Mouse (Mus musculus) hindbrain, embryonic 11.5 days (tissue): ENCODE data around the gene Dgke. TPM values are rescaled to one million over a fixed set of nuclear protein-coding genes. Genes with fewer than 3 reads are reported as not detected.
"Not testable (repeated sequence)": the region's sequence is repeated elsewhere in the genome, so short reads cannot be mapped to it uniquely, and the experiment has no call there.

Experiments used
- ATAC-seq: fragments of 200-750 bp; cut with Nextera tagmentation; 2 replicates; pipeline ENCODE4 v1.8.0; 2017; ENCODE audit warnings: mild to moderate bottlenecking, moderate TSS enrichment, moderate library complexity; ENCODE audit not compliant: low FRiP score
- DNase-seq: peaks from one replicate; pipeline ENCODE4 v3.0.0-alpha.2; 2015; ENCODE audit warnings: low spot score
- H3K27ac ChIP-seq: fragments of 300-500 bp; sonication (generic); 2 replicates; pipeline ENCODE4 v1.5.1; 2014; ENCODE audit warnings: mild to moderate bottlenecking, low read depth, low read length
- H3K27me3 ChIP-seq: fragments of 300-500 bp; sonication (generic); 2 replicates; pipeline ENCODE4 v1.6.1; 2014; ENCODE audit warnings: mild to moderate bottlenecking, low read length, moderate library complexity, mixed read lengths; ENCODE audit not compliant: control insufficient read depth, insufficient read depth
- H3K36me3 ChIP-seq: fragments of 300-500 bp; sonication (generic); 2 replicates; pipeline ENCODE4 v1.6.1; 2014; ENCODE audit warnings: mild to moderate bottlenecking, low read length, moderate library complexity, mixed read lengths; ENCODE audit not compliant: control insufficient read depth, insufficient read depth
- H3K4me1 ChIP-seq: fragments of 300-500 bp; sonication (generic); replicated peaks from 2 replicates; pipeline ENCODE4 v1.6.1; 2014; ENCODE audit warnings: low read length, mixed read lengths; ENCODE audit not compliant: control insufficient read depth, insufficient read depth
- H3K4me2 ChIP-seq: fragments of 300-500 bp; sonication (generic); replicated peaks from 2 replicates; pipeline ENCODE4 v1.6.1; 2014; ENCODE audit warnings: mild to moderate bottlenecking, low read depth, low read length
- H3K4me3 ChIP-seq: fragments of 300-500 bp; sonication (generic); 2 replicates; pipeline ENCODE4 v1.5.1; 2014; ENCODE audit warnings: low read depth, low read length
- H3K9ac ChIP-seq: fragments of 300-500 bp; sonication (generic); 2 replicates; pipeline ENCODE4 v1.6.1; 2014; ENCODE audit warnings: low read depth, low read length
- H3K9me3 ChIP-seq: fragments of 300-500 bp; sonication (generic); 2 replicates; pipeline ENCODE4 v1.6.1; 2016; ENCODE audit warnings: low read length; ENCODE audit not compliant: control insufficient read depth
- WGBS: fragments of 180-500 bp; shearing (Covaris S2); extraction: QIAGEN DNeasy Blood & Tissue Kit; methylation state at CpG from one replicate; pipeline ENCODE4 v1.1.7; 2014; 5-methylcytosine and 5-hydroxymethylcytosine counted together
- polyA plus RNA-seq: library from polyadenylated mRNA; unstranded; fragments of >200 nt; fragmentation: Nextera tagmentation; extraction: Ambion mirVana; gene quantifications from 2 replicates; pipeline ENCODE4 v1.2.1, GENCODE M21; 2014

Gene Dgke
- polyA plus RNA-seq, 1 experiment from 2014 or later, result 4.1 TPM

DNA sequence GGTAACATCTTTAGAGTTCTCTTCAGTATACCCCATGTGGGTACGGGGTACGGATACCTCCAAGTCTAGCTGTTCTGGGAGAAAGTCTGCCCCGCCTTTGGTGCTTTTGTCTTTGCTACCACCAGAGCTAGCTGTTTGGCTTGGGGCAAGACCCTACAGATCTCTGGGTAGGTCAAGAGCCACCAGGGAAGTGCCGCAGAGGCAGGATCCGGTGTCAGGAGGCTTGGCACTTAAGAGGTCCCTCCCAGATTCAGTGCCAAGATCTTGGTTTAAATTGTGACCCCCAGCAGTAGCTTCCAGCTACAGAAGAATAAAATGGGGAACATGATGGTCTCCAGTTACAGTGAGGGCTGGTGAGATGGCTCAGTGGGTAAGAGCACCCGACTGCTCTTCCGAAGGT, 65.1 kb downstream of the Dgke start:
- Histone ChIP-seq H3K9ac (no peak overlapping the region), H3K27me3 (peaks cover 15% of the 10 kb centered on the region), H3K4me1 (0 out of 2 replicates have a peak, but pooled peaks cover 2% of the 10 kb centered on the region), H3K4me3 (no peak overlapping the region), H3K27ac (no peak overlapping the region), H3K36me3 (no peaks in the 10 kb centered on the region), H3K9me3 (no peaks in the 10 kb centered on the region), H3K4me2 (no peak overlapping the region)
- 96% methylated on average over 7 of the region's 7 CpGs for WGBS
- no peak for ATAC-seq
- DNase-seq, result no peak

DNA sequence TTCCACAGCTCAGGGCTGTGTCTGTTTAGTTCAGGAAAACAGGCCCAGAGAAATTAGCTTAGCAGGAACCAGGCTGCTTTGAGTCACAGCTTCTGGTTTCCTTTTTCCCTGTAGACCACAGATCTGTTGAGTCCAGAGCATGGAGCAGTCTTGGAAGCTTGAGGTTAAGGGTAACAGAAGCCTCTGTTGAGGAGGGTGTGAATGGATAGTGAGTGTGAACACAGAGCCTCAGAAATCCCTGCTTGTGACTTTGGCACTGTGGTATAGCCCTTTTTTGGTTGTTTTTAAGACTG, 66.2 kb downstream of the Dgke start:
- Histone ChIP-seq H3K9me3 (no peaks in the 10 kb centered on the region), H3K27ac (no peak overlapping the region), H3K4me3 (no peak overlapping the region), H3K9ac (no peak overlapping the region), H3K4me1 (0 out of 2 replicates have a peak, but pooled peaks cover 2% of the 10 kb centered on the region), H3K4me2 (no peak overlapping the region), H3K36me3 (no peaks in the 10 kb centered on the region), H3K27me3 (peaks cover 15% of the 10 kb centered on the region)
- ATAC-seq (no peak), DNase-seq (no peak)

GRCm38 (mm10) chr11:88999723-89000526, 66.7 kb downstream of the Dgke start:
- DNase-seq (no peak), ATAC-seq (no peak)
- Histone ChIP-seq H3K27me3 (peaks cover 15% of the 10 kb centered on the region), H3K4me1 (0 out of 2 replicates have a peak, but pooled peaks cover 2% of the 10 kb centered on the region), H3K9me3 (no peaks in the 10 kb centered on the region), H3K36me3 (no peaks in the 10 kb centered on the region), H3K9ac (peak overlapping the region; percentile 16; the same call in 1 of the 2 replicates), H3K27ac (no peak overlapping the region), H3K4me3 (peak overlapping the region; percentile 36), H3K4me2 (peak overlapping the region; percentile 37)
- WGBS, result 28% methylated on average over 33 of the region's 33 CpGs

DNA sequence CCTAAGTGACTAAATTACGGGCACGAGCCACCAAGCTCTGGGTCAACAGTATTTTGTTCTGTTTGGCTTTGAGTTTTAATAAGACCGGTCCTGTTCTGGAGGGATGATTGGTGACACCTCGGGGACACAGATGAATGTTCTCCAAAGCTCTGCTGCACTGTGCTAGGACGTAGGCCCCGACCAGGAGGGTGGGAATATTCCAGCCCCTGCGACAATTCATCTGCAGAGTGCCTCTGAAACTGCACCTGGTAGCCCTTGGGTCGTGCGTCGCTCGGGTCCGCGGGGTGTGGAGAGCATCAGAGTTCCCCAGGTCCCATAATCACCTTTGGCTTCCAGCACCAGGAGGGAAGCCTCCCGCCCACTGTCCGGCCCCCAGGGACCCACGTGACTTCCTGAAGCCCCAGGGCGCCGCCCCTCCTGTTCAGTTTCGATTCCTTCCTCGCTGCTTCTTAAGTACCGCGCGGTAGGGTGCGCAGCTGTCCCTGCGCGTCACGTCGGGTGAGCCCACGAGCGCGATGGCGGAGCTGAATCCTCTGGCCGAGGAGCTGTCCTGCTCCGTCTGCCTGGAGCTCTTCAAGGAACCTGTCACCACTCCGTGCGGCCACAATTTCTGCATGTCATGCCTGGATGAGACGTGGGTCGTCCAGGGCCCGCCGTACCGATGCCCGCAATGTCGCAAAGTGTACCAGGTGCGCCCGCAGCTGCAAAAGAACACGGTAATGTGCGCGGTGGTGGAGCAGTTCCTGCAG, 67.5 kb downstream of the Dgke start, which contains the start of gene Trim25:
Gene Trim25 (plus strand): TSS at position 403 of the 749 bp plus-strand sequence.
- 0 out of 2 replicates have a peak, but pooled peaks cover 2% of the 10 kb centered on the region for H3K4me1 ChIP-seq
- no peaks in the 10 kb centered on the region for H3K9me3 ChIP-seq
- peak within 1 kb of the TSS; percentile 16; the same call in 1 of the 2 replicates for H3K9ac ChIP-seq
- DNase-seq, result peak; percentile 76
- peak within 1 kb of the TSS; percentile 36 for H3K4me3 ChIP-seq
- H3K27me3 ChIP-seq, result peaks cover 15% of the 10 kb centered on the region
- H3K36me3 ChIP-seq, result no peaks in the 10 kb centered on the region
- peak; percentile 63 for ATAC-seq
- H3K4me2 ChIP-seq, result peak within 1 kb of the TSS; percentile 37
- WGBS, result 3% methylated on average over 47 of the region's 48 CpGs
- H3K27ac ChIP-seq, result no peak within 1 kb of the TSS

DNA sequence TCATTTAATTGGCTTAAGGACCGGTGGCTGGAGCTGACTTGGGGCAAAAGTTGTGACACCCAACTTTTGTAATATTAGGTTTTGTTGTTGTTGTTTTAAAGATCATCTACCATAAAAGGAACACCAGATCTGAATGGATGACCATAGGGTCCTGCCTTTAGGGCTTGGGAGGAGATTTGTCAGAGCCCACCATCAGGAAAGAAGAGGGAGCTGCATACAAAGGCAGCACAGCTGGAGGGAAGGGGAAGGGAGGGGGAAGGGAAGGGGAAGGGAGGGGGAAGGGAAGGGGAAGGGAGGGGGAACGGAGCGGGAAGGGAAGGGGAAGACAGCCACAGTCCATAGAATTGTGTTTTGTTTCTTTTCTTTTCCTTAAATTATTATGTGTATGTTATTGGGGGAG, 68.2 kb downstream of the Dgke start:
- ATAC-seq, result no peak

DNA sequence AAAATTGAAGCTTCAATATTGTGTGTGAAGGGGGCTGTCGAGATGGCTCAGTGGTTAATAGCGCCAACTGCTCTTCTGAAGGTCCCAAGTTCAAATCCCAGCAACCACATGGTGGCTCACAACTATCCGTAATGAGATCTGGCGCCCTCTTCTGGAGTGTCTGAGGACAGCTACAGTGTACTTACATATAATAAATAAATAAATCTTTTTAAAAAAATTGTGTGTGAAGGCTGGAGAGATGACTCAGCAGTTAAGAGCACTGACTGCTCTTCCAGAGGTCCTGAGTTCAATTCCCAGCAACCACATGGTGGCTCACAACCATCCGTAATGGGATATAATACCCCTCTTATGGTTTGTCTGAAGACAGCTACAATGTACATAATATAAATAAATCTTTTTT, 69.3 kb downstream of the Dgke start:
- not testable (repeated sequence) for H3K27ac ChIP-seq, H3K4me1 ChIP-seq, H3K4me2 ChIP-seq, H3K9me3 ChIP-seq, DNase-seq, ATAC-seq, H3K9ac ChIP-seq, H3K4me3 ChIP-seq, H3K36me3 ChIP-seq
- H3K27me3 ChIP-seq, result peaks cover 15% of the 10 kb centered on the region
- 87% methylated on average over 5 of the region's 5 CpGs for WGBS

More for the DNA sequence above, 68.2 kb downstream of the Dgke start:
- Histone ChIP-seq H3K27ac (no peak overlapping the region), H3K27me3 (peaks cover 15% of the 10 kb centered on the region), H3K4me1 (0 out of 2 replicates have a peak, but pooled peaks cover 2% of the 10 kb centered on the region), H3K4me2 (no peak overlapping the region), H3K4me3 (no peak overlapping the region), H3K9me3 (no peaks in the 10 kb centered on the region), H3K9ac (no peak overlapping the region), H3K36me3 (no peaks in the 10 kb centered on the region)
- WGBS, result 11% methylated on average over 3 of the region's 3 CpGs
- no peak for DNase-seq

DNA sequence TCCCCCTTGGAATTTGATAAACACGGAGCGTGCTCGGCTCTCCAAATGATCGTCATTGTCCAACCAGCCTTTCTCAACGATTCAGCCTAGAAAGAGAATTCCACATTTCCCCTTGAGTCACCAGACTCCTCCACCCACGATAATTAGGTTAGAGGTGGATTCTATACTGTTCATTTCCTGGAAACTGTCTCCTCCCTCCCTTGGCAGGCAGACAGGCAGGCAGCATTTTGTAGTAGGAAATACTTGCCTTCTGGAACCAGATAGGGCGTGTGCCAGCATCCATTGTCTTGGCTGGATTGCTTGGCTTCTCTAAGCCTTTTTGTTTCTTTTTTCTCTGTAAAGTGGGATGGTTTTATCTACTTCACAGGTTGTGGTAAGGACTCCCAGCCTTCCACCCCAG, 70.2 kb downstream of the Dgke start:
- Histone ChIP-seq H3K4me2 (no peak overlapping the region), H3K27me3 (peaks cover 15% of the 10 kb centered on the region), H3K4me1 (0 out of 2 replicates have a peak, but pooled peaks cover 2% of the 10 kb centered on the region), H3K36me3 (no peaks in the 10 kb centered on the region), H3K27ac (no peak overlapping the region), H3K9ac (no peak overlapping the region), H3K9me3 (no peaks in the 10 kb centered on the region), H3K4me3 (no peak overlapping the region)
- DNase-seq (no peak), ATAC-seq (no peak)
- 80% methylated on average over 7 of the region's 7 CpGs for WGBS

DNA sequence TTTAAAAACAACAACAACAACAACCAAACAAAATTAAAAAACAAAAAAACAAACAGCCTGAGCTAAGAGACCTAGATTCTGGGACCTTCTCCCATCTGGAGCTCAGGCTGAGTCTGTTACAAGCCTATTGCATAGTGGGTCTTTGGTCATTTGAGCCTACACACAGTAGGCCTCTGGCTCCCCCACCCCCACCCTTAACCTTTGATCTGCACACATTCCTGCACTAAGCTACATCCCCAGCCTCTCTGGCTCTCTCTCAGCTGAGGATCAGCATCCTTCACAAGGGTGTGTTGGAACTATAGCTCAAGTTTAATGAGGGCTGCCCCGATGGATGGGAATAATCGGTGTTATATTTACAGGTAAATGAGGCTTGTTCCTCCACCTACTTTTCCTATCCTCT, 71.0 kb downstream of the Dgke start:
- Histone ChIP-seq H3K27ac (no peak overlapping the region), H3K36me3 (no peaks in the 10 kb centered on the region)
- ATAC-seq, result no peak

More for the DNA sequence above, 71.0 kb downstream of the Dgke start:
- Histone ChIP-seq H3K4me3 (no peak overlapping the region), H3K9ac (no peak overlapping the region), H3K4me2 (no peak overlapping the region), H3K9me3 (no peaks in the 10 kb centered on the region), H3K27me3 (peaks cover 15% of the 10 kb centered on the region), H3K4me1 (0 out of 2 replicates have a peak, but pooled peaks cover 2% of the 10 kb centered on the region)
- no peak for DNase-seq
- 92% methylated on average over 2 of the region's 2 CpGs for WGBS
